Mouse (Mus musculus): ENCODE measurements at regions not wholly inside any gene's neighbourhood (a gene's known extent, or its start where the extent isn't known, plus 50 kb on each side); places are given as distances from the start of the nearest gene placed in this dataset.
"Not testable (repeated sequence)": the region's sequence is repeated elsewhere in the genome, so short reads cannot be mapped to it uniquely, and the experiment has no call there.

DNA sequence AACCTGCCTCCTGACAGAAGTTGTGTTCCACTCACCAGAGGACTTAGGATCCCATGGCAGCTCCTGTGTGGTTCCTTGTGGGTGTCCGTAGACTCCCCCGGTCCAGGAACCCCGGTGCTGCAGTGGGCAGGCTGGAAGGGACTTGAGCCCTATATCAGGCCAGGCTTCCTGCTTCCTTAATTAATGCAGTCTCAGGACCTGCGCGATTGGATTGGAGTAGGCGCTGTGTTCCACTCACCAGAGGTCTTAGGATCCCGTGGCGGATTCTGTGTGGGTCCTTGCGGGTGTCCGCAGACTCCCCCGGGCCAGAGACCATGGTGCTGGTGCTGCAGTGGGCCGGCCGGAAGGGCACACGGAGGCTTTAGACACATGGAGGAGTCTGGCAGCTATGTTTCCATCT, 288.7 kb downstream of the Fut8 start:
- H3K4me1 ChIP-seq (ENCODE audit: control insufficient read depth, insufficient read depth, low read depth, low read length); H3K27ac ChIP-seq (ENCODE audit: low read depth, low read length); H3K9ac ChIP-seq (ENCODE audit: low read depth, low read length); H3K9me3 ChIP-seq (ENCODE audit: control insufficient read depth, low read length); ATAC-seq; H3K27me3 ChIP-seq (replicated peaks; ENCODE audit: control insufficient read depth, insufficient read depth, low read length); H3K4me2 ChIP-seq (ENCODE audit: low read length); H3K36me3 ChIP-seq (ENCODE audit: control insufficient read depth, insufficient read depth, low read length); H3K4me3 ChIP-seq (ENCODE audit: low read length): not testable (repeated sequence)
- WGBS, result 97% methylated on average over 14 of the region's 14 CpGs

DNA sequence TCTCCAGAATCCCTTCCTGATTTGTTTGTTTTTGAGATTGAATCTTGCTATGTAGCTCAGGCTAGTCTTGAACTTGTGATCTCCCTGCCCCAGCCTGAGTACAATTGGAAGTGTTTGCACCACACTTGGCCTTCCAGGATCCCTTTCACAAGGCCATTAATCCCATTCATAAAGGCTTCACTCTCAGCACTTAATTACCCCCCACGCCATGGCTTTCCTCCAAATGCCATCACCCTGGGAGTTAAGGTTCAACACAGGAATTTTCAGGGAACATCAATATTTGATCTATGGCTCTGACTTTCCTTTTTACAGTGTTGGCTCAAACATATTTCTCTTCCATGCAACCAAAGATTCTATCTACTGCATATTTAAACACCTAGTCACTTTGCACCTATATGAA, 289.6 kb downstream of the Fut8 start:
- no peak overlapping the region for H3K27ac ChIP-seq (ENCODE audit: low read depth, low read length)
- WGBS, result 68% methylated on average over 1 of the region's 1 CpGs
- H3K9me3 ChIP-seq (ENCODE audit: control insufficient read depth, low read length), result no peaks in the 10 kb centered on the region
- no peaks in the 10 kb centered on the region for H3K36me3 ChIP-seq (ENCODE audit: control insufficient read depth, insufficient read depth, low read length)
- no peak overlapping the region for H3K4me3 ChIP-seq (ENCODE audit: low read length)
- no peak for ATAC-seq
- peaks cover 2% of the 10 kb centered on the region; the same call in 1 of the 2 replicates for H3K4me1 ChIP-seq (ENCODE audit: control insufficient read depth, insufficient read depth, low read depth, low read length)
- H3K9ac ChIP-seq (ENCODE audit: low read depth, low read length), result no peak overlapping the region
- H3K4me2 ChIP-seq (ENCODE audit: low read length), result no peak overlapping the region
- no peaks in the 10 kb centered on the region for H3K27me3 ChIP-seq (replicated peaks; ENCODE audit: control insufficient read depth, insufficient read depth, low read length)

DNA sequence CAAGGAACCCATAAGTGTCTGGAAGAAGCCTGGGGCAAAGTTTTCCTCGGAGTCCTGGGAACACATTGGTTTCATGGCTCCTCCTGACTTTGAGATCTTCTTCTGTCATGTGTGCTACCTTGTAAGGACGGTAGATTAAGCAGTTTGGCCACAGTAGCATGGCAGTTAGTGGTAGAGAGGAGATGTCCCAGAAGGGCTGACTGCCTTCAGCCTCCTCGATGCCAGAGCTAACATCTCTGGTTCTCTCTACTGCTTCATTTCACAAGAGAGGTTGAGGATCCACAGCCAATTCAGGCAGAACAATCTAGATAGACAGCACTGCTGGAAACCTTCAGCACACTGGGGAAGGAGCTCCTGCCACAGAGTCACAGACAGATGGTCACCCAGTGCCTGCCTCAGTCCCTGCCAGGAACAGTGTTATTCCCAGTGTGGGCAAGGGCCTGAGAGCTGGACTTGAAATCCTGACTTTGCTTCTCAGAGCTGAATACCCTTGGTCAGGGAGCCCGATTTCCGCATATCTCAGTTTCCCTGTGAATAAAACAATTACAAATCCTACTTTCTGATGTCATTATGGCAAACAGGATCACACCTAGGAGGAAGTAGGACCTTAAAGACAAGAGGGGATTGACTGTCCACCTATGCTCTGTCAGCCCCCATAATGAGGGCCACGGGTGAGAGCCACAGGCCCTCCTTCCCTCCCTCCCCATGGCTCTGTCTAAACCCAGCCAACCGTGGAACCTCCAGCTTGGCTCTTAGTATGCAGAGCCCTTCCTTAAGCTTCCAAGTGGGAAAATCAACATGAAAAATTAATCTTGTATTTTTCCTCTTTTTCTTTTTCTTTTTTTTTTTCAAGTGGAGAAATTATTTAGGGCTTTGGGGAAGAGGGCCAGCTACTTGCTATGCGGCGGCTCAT, 290.3 kb downstream of the Fut8 start:
- H3K9ac ChIP-seq (ENCODE audit: low read depth, low read length), result no peak overlapping the region
- no peak overlapping the region for H3K4me2 ChIP-seq (ENCODE audit: low read length)
- H3K27me3 ChIP-seq (replicated peaks; ENCODE audit: control insufficient read depth, insufficient read depth, low read length), result no peaks in the 10 kb centered on the region
- peaks cover 2% of the 10 kb centered on the region; the same call in 1 of the 2 replicates for H3K4me1 ChIP-seq (ENCODE audit: control insufficient read depth, insufficient read depth, low read depth, low read length)
- ATAC-seq, result peak; percentile 91
- H3K27ac ChIP-seq (ENCODE audit: low read depth, low read length), result no peak overlapping the region
- no peaks in the 10 kb centered on the region for H3K9me3 ChIP-seq (ENCODE audit: control insufficient read depth, low read length)
- H3K36me3 ChIP-seq (ENCODE audit: control insufficient read depth, insufficient read depth, low read length), result no peaks in the 10 kb centered on the region
- no peak overlapping the region for H3K4me3 ChIP-seq (ENCODE audit: low read length)
- 63% methylated on average over 9 of the region's 9 CpGs for WGBS

DNA sequence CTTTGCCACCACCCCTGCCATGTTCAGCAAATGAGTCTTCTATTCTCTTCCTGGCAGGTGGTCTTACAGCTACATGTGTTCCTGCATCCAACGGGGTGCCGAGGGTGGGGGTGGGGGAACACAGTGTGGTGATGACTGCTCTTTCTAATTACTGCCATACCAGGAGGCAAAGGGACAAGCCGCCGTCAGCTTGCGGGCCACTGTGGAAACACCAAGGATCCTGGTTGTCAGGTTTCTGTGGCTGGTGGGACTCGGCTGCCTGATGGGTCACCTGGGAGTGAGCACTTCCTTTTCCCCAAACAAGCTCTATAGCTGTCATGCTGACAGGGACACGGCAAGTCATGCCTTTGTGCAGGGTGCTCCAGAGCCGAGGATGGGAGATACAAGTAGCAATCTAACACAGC, 290.9 kb downstream of the Fut8 start:
- H3K4me3 ChIP-seq (ENCODE audit: low read length), result no peak overlapping the region
- H3K4me1 ChIP-seq (ENCODE audit: control insufficient read depth, insufficient read depth, low read depth, low read length), result peaks cover 2% of the 10 kb centered on the region; the same call in 1 of the 2 replicates
- H3K9me3 ChIP-seq (ENCODE audit: control insufficient read depth, low read length), result no peaks in the 10 kb centered on the region
- 44% methylated on average over 8 of the region's 8 CpGs for WGBS
- H3K27me3 ChIP-seq (replicated peaks; ENCODE audit: control insufficient read depth, insufficient read depth, low read length), result no peaks in the 10 kb centered on the region
- ATAC-seq, result peak; percentile 54
- no peak overlapping the region for H3K27ac ChIP-seq (ENCODE audit: low read depth, low read length)
- H3K36me3 ChIP-seq (ENCODE audit: control insufficient read depth, insufficient read depth, low read length), result no peaks in the 10 kb centered on the region
- no peak overlapping the region for H3K4me2 ChIP-seq (ENCODE audit: low read length)
- H3K9ac ChIP-seq (ENCODE audit: low read depth, low read length), result no peak overlapping the region

DNA sequence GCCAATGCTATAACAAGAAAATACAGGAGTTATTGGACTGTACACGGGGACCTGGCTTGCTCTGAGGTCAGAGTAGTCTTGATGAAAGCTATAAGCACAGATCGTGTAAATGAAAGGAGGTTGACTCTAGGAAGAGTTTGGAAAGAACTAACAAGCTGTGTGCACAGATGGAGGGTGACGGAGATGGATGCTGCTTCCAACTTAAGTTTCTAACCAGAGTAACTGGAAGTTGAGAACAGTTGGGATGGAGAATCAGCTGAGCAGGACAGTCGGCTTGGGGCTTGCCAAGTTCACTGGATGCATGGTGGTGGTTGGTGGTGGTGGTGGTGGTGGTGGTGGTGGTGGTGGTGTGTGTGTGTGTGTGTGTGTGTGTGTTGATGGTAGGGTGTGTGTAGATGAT, 291.5 kb downstream of the Fut8 start:
- no peak overlapping the region for H3K9ac ChIP-seq (ENCODE audit: low read depth, low read length)
- 83% methylated on average over 4 of the region's 4 CpGs for WGBS
- ATAC-seq, result no peak; the same call in 1 of the 2 replicates
- H3K4me2 ChIP-seq (ENCODE audit: low read length), result no peak overlapping the region
- no peaks in the 10 kb centered on the region for H3K36me3 ChIP-seq (ENCODE audit: control insufficient read depth, insufficient read depth, low read length)
- H3K27me3 ChIP-seq (replicated peaks; ENCODE audit: control insufficient read depth, insufficient read depth, low read length), result no peaks in the 10 kb centered on the region
- no peak overlapping the region for H3K4me3 ChIP-seq (ENCODE audit: low read length)
- H3K9me3 ChIP-seq (ENCODE audit: control insufficient read depth, low read length), result no peaks in the 10 kb centered on the region
- peaks cover 2% of the 10 kb centered on the region; the same call in 1 of the 2 replicates for H3K4me1 ChIP-seq (ENCODE audit: control insufficient read depth, insufficient read depth, low read depth, low read length)
- H3K27ac ChIP-seq (ENCODE audit: low read depth, low read length), result no peak overlapping the region

DNA sequence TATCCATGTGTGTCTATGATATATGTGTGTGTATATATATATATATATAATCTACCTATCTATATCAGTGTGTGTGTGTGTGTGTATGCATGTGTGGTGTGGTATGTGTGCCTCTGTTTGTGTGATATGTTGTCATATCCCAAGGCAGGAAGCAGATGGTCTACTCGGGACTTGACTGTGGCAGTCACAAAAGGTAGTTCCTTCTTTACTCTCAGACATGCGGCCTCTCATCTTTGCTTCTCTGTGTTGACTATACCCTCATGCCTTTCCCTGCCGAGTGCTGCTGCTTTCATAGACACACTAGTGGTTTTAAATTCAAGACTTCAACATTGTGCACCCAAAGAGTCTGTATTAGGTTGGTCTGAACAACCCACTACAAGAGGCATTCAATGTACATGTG, 292.0 kb downstream of the Fut8 start:
- Histone ChIP-seq H3K36me3 (ENCODE audit: control insufficient read depth, insufficient read depth, low read length) (no peaks in the 10 kb centered on the region), H3K27ac (ENCODE audit: low read depth, low read length) (no peak overlapping the region), H3K4me2 (ENCODE audit: low read length) (no peak overlapping the region), H3K27me3 (replicated peaks; ENCODE audit: control insufficient read depth, insufficient read depth, low read length) (no peaks in the 10 kb centered on the region), H3K9me3 (ENCODE audit: control insufficient read depth, low read length) (no peaks in the 10 kb centered on the region), H3K4me3 (ENCODE audit: low read length) (no peak overlapping the region), H3K9ac (ENCODE audit: low read depth, low read length) (no peak overlapping the region), H3K4me1 (ENCODE audit: control insufficient read depth, insufficient read depth, low read depth, low read length) (peaks cover 2% of the 10 kb centered on the region; the same call in 1 of the 2 replicates)
- no peak for ATAC-seq
- WGBS, result 92% methylated on average over 3 of the region's 3 CpGs

- no peak overlapping the region for H3K4me2 ChIP-seq (ENCODE audit: low read length)
- ATAC-seq, result no peak
- H3K4me1 ChIP-seq (ENCODE audit: control insufficient read depth, insufficient read depth, low read depth, low read length), result peaks cover 2% of the 10 kb centered on the region; the same call in 1 of the 2 replicates
- no peak overlapping the region for H3K9ac ChIP-seq (ENCODE audit: low read depth, low read length)
- no peak overlapping the region for H3K4me3 ChIP-seq (ENCODE audit: low read length)
- H3K27ac ChIP-seq (ENCODE audit: low read depth, low read length), result no peak overlapping the region
- no peaks in the 10 kb centered on the region for H3K27me3 ChIP-seq (replicated peaks; ENCODE audit: control insufficient read depth, insufficient read depth, low read length)
- no peaks in the 10 kb centered on the region for H3K36me3 ChIP-seq (ENCODE audit: control insufficient read depth, insufficient read depth, low read length)
- 90% methylated on average over 5 of the region's 5 CpGs for WGBS
- H3K9me3 ChIP-seq (ENCODE audit: control insufficient read depth, low read length), result no peaks in the 10 kb centered on the region
Observed at GRCm38 (mm10) chr12:77531294-77531693, 293.4 kb downstream of the Fut8 start.

DNA sequence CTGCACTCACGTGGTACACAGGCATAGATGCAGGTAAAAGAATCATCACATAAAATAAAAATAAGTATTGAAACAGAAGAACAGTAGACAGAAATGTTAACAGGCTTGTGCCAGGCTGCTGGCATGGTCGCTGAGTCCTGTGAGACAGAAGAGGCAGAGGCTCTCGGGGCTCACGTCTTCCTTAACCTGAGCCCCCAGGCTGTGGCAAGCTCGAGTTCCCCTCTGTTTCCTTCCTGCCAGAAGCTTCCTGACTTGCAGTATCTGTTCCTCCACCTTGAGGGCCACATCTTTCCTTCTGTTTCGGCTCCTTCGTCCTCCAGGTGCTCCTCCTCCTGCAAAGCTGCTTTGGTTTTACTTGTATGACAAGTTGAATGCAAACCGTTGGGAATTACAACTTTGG, 294.6 kb downstream of the Fut8 start:
- WGBS, result 93% methylated on average over 8 of the region's 8 CpGs
- Histone ChIP-seq H3K4me2 (ENCODE audit: low read length) (no peak overlapping the region), H3K9ac (ENCODE audit: low read depth, low read length) (no peak overlapping the region)

GRCm38 (mm10) chr12:77533606-77534005, 295.7 kb downstream of the Fut8 start:
- Histone ChIP-seq H3K36me3 (ENCODE audit: control insufficient read depth, insufficient read depth, low read length) (no peaks in the 10 kb centered on the region), H3K4me2 (ENCODE audit: low read length) (no peak overlapping the region), H3K4me3 (ENCODE audit: low read length) (no peak overlapping the region), H3K9ac (ENCODE audit: low read depth, low read length) (no peak overlapping the region), H3K4me1 (ENCODE audit: control insufficient read depth, insufficient read depth, low read depth, low read length) (peaks cover 2% of the 10 kb centered on the region; the same call in 1 of the 2 replicates), H3K9me3 (ENCODE audit: control insufficient read depth, low read length) (no peaks in the 10 kb centered on the region), H3K27ac (ENCODE audit: low read depth, low read length) (no peak overlapping the region), H3K27me3 (replicated peaks; ENCODE audit: control insufficient read depth, insufficient read depth, low read length) (no peaks in the 10 kb centered on the region)
- no peak for ATAC-seq
- 74% methylated on average over 2 of the region's 2 CpGs for WGBS

More for the DNA sequence above, 294.6 kb downstream of the Fut8 start:
- peaks cover 2% of the 10 kb centered on the region; the same call in 1 of the 2 replicates for H3K4me1 ChIP-seq (ENCODE audit: control insufficient read depth, insufficient read depth, low read depth, low read length)
- no peak overlapping the region for H3K4me3 ChIP-seq (ENCODE audit: low read length)
- no peaks in the 10 kb centered on the region for H3K36me3 ChIP-seq (ENCODE audit: control insufficient read depth, insufficient read depth, low read length)
- ATAC-seq, result no peak
- no peaks in the 10 kb centered on the region for H3K9me3 ChIP-seq (ENCODE audit: control insufficient read depth, low read length)
- H3K27ac ChIP-seq (ENCODE audit: low read depth, low read length), result no peak overlapping the region
- no peaks in the 10 kb centered on the region for H3K27me3 ChIP-seq (replicated peaks; ENCODE audit: control insufficient read depth, insufficient read depth, low read length)

All from hindbrain, embryonic 16.5 days (tissue).